Mouse (Mus musculus) liver, embryonic 13.5 days (tissue): ENCODE results near the gene Trim24. TPM values are rescaled to one million over a fixed set of nuclear protein-coding genes. Genes with fewer than 3 reads are reported as not detected.

Experiments used
- ATAC-seq: fragments of 200-750 bp; cut with Nextera tagmentation; 2 replicates; pipeline ENCODE4 v1.8.0; 2017; ENCODE audit warnings: low read depth, mild to moderate bottlenecking, moderate number of reproducible peaks, moderate library complexity
- DNase-seq: peaks from one replicate; pipeline ENCODE4 v3.0.0; 2022
- H3K27ac ChIP-seq: fragments of 300-500 bp; sonication (generic); 2 replicates; pipeline ENCODE4 v1.5.1; 2015; ENCODE audit warnings: moderate library complexity, mild to moderate bottlenecking, inconsistent platforms
- H3K27me3 ChIP-seq: fragments of 300-500 bp; sonication (generic); 2 replicates; pipeline ENCODE4 v1.6.1; 2015; ENCODE audit warnings: mild to moderate bottlenecking, inconsistent platforms
- H3K36me3 ChIP-seq: fragments of 300-500 bp; sonication (generic); 2 replicates; pipeline ENCODE4 v1.6.1; 2015; ENCODE audit warnings: mild to moderate bottlenecking, inconsistent platforms
- H3K4me1 ChIP-seq: fragments of 300-500 bp; sonication (generic); replicated peaks from 2 replicates; pipeline ENCODE4 v1.6.1; 2015; ENCODE audit warnings: inconsistent platforms
- H3K4me2 ChIP-seq: fragments of 300-500 bp; sonication (generic); 2 replicates; pipeline ENCODE4 v1.6.1; 2015; ENCODE audit warnings: inconsistent platforms, mild to moderate bottlenecking, moderate library complexity
- H3K4me3 ChIP-seq: fragments of 300-500 bp; sonication (generic); replicated peaks from 2 replicates; pipeline ENCODE4 v1.5.1; 2015; ENCODE audit warnings: mild to moderate bottlenecking, inconsistent platforms
- H3K9ac ChIP-seq: fragments of 300-500 bp; sonication (generic); 2 replicates; pipeline ENCODE4 v1.6.1; 2015; ENCODE audit warnings: mild to moderate bottlenecking, inconsistent platforms
- H3K9me3 ChIP-seq: fragments of 300-500 bp; sonication (generic); replicated peaks from 2 replicates; pipeline ENCODE4 v1.6.1; 2016; ENCODE audit warnings: inconsistent platforms
- WGBS: fragments of 180-500 bp; shearing (Covaris S2); methylation state at CpG from one replicate; pipeline ENCODE4 v1.1.7; 2015; ENCODE audit not compliant: insufficient replicate concordance; 5-methylcytosine and 5-hydroxymethylcytosine counted together
- polyA plus RNA-seq: library from polyadenylated mRNA; unstranded; fragments of >200 nt; fragmentation: Nextera tagmentation; extraction: Ambion mirVana; gene quantifications from 2 replicates; pipeline ENCODE4 v1.2.1, GENCODE M21; 2015

The Trim24 gene
- polyA plus RNA-seq, 1 experiment from 2014 or later, result 4.1 TPM

- H3K27me3 ChIP-seq, result no peaks in the 10 kb centered on the region
- H3K9me3 ChIP-seq, result peaks cover 35% of the 10 kb centered on the region
- H3K9ac ChIP-seq, result peak overlapping the region; percentile 97
- DNase-seq (peak; percentile 36), ATAC-seq (peak; percentile 30)
- H3K4me2 ChIP-seq, result peak overlapping the region; percentile 87
- peak overlapping the region; percentile 96 for H3K4me3 ChIP-seq
- peak overlapping the region; percentile 95 for H3K27ac ChIP-seq
- H3K36me3 ChIP-seq, result peaks cover 29% of the 10 kb centered on the region
- under 1% methylated on average over 63 of the region's 70 CpGs for WGBS
- H3K4me1 ChIP-seq, result peaks cover 14% of the 10 kb centered on the region
These were observed 683 bp downstream of the Trim24 start for GRCm38 (mm10) chr6:37871137-37871851.

- peaks cover 14% of the 10 kb centered on the region for H3K4me1 ChIP-seq
- DNase-seq (no peak), ATAC-seq (no peak)
- no peak overlapping the region for H3K27ac ChIP-seq
- whole genome bisulfite sequencing, result 76% methylated on average over 1 of the region's 1 CpGs
- H3K4me3 ChIP-seq, result peak overlapping the region; percentile 96; the same call in 1 of the 2 replicates
- no peak overlapping the region for H3K9ac ChIP-seq
- peaks cover 38% of the 10 kb centered on the region for H3K9me3 ChIP-seq
- H3K27me3 ChIP-seq, result no peaks in the 10 kb centered on the region
- H3K36me3 ChIP-seq, result peaks cover 42% of the 10 kb centered on the region
- no peak overlapping the region for H3K4me2 ChIP-seq
These were observed 2.2 kb downstream of the Trim24 start for GRCm38 (mm10) chr6:37872861-37873260.

GRCm38 (mm10) chr6:37873731-37874130 is 3.1 kb downstream of the Trim24 start:
- H3K27ac ChIP-seq, result no peak overlapping the region
- peaks cover 48% of the 10 kb centered on the region for H3K36me3 ChIP-seq
- H3K9ac ChIP-seq, result no peak overlapping the region
- peaks cover 14% of the 10 kb centered on the region for H3K4me1 ChIP-seq
- no peak overlapping the region for H3K4me2 ChIP-seq
- DNase-seq (no peak), ATAC-seq (no peak)
- no peak overlapping the region for H3K4me3 ChIP-seq
- H3K9me3 ChIP-seq, result peaks cover 38% of the 10 kb centered on the region
- no peaks in the 10 kb centered on the region for H3K27me3 ChIP-seq

- ATAC-seq, result no peak
- H3K4me2 ChIP-seq, result no peak overlapping the region
- no peaks in the 10 kb centered on the region for H3K27me3 ChIP-seq
- H3K36me3 ChIP-seq, result peaks cover 59% of the 10 kb centered on the region
- DNase-seq, result no peak
- 73% methylated on average over 1 of the region's 1 CpGs for WGBS
- H3K9me3 ChIP-seq, result peaks cover 28% of the 10 kb centered on the region
- no peak overlapping the region for H3K27ac ChIP-seq
- no peak overlapping the region for H3K9ac ChIP-seq
- H3K4me3 ChIP-seq, result no peak overlapping the region
- H3K4me1 ChIP-seq, result no peaks in the 10 kb centered on the region
These were observed 7.6 kb downstream of the Trim24 start for GRCm38 (mm10) chr6:37878206-37878605.

GRCm38 (mm10) chr6:37880586-37880985 is 10.0 kb downstream of the Trim24 start:
- no peak overlapping the region for H3K27ac ChIP-seq
- peaks cover 41% of the 10 kb centered on the region for H3K36me3 ChIP-seq
- H3K9me3 ChIP-seq, result peaks cover 10% of the 10 kb centered on the region; the same call in 1 of the 2 replicates
- no peak overlapping the region for H3K9ac ChIP-seq
- ATAC-seq (no peak), DNase-seq (no peak)
- H3K27me3 ChIP-seq, result no peaks in the 10 kb centered on the region
- no peak overlapping the region for H3K4me2 ChIP-seq
- WGBS, result 92% methylated on average over 3 of the region's 3 CpGs
- no peak overlapping the region for H3K4me3 ChIP-seq
- no peaks in the 10 kb centered on the region for H3K4me1 ChIP-seq

GRCm38 (mm10) chr6:37893586-37893985 is 23.0 kb downstream of the Trim24 start:
- Histone ChIP-seq H3K27me3 (no peaks in the 10 kb centered on the region), H3K36me3 (no peaks in the 10 kb centered on the region), H3K4me1 (peaks cover 2% of the 10 kb centered on the region; the same call in 1 of the 2 replicates), H3K4me2 (no peak overlapping the region), H3K27ac (no peak overlapping the region), H3K9ac (no peak overlapping the region), H3K4me3 (no peak overlapping the region), H3K9me3 (no peaks in the 10 kb centered on the region)
- ATAC-seq, result no peak
- WGBS, result 65% methylated on average over 2 of the region's 2 CpGs
- no peak for DNase-seq

- Histone ChIP-seq H3K27me3 (no peaks in the 10 kb centered on the region), H3K4me1 (peaks cover 2% of the 10 kb centered on the region; the same call in 1 of the 2 replicates), H3K9me3 (no peaks in the 10 kb centered on the region), H3K27ac (no peak overlapping the region), H3K4me2 (no peak overlapping the region), H3K36me3 (no peaks in the 10 kb centered on the region), H3K9ac (no peak overlapping the region), H3K4me3 (no peak overlapping the region)
- DNase-seq (no peak), ATAC-seq (no peak)
- 82% methylated on average over 5 of the region's 5 CpGs for WGBS
These were observed 25.2 kb downstream of the Trim24 start for GRCm38 (mm10) chr6:37895646-37896435.

- Histone ChIP-seq H3K9me3 (no peaks in the 10 kb centered on the region), H3K36me3 (peaks cover 11% of the 10 kb centered on the region), H3K27ac (no peak overlapping the region), H3K4me1 (peaks cover 2% of the 10 kb centered on the region; the same call in 1 of the 2 replicates), H3K4me2 (no peak overlapping the region), H3K9ac (no peak overlapping the region), H3K4me3 (no peak overlapping the region), H3K27me3 (no peaks in the 10 kb centered on the region)
- 88% methylated on average over 2 of the region's 2 CpGs for WGBS
- DNase-seq (no peak), ATAC-seq (no peak)
These were observed 29.6 kb downstream of the Trim24 start for GRCm38 (mm10) chr6:37900221-37900620.

GRCm38 (mm10) chr6:37901791-37902190 is 31.2 kb downstream of the Trim24 start:
- no peak overlapping the region for H3K4me2 ChIP-seq
- H3K27ac ChIP-seq, result no peak overlapping the region
- H3K36me3 ChIP-seq, result peaks cover 23% of the 10 kb centered on the region
- 0 out of 2 replicates have a peak, but pooled peaks cover 2% of the 10 kb centered on the region for H3K4me1 ChIP-seq
- no peaks in the 10 kb centered on the region for H3K27me3 ChIP-seq
- DNase-seq (no peak), ATAC-seq (no peak)
- H3K9ac ChIP-seq, result no peak overlapping the region
- WGBS, result 84% methylated on average over 2 of the region's 2 CpGs
- H3K9me3 ChIP-seq, result no peaks in the 10 kb centered on the region
- no peak overlapping the region for H3K4me3 ChIP-seq

- WGBS, result 75% methylated on average over 1 of the region's 1 CpGs
- H3K36me3 ChIP-seq, result peaks cover 24% of the 10 kb centered on the region
These were observed 33.2 kb downstream of the Trim24 start for GRCm38 (mm10) chr6:37903810-37904209.

GRCm38 (mm10) chr6:37913525-37913924 is 42.9 kb downstream of the Trim24 start:
- H3K27me3 ChIP-seq, result no peaks in the 10 kb centered on the region
- DNase-seq, result no peak

More at GRCm38 (mm10) chr6:37903810-37904209, 33.2 kb downstream of the Trim24 start:
- no peaks in the 10 kb centered on the region for H3K4me1 ChIP-seq
- no peak overlapping the region for H3K9ac ChIP-seq
- DNase-seq (no peak), ATAC-seq (no peak)
- no peak overlapping the region for H3K4me3 ChIP-seq
- H3K27ac ChIP-seq, result no peak overlapping the region
- H3K27me3 ChIP-seq, result no peaks in the 10 kb centered on the region
- H3K4me2 ChIP-seq, result no peak overlapping the region
- H3K9me3 ChIP-seq, result no peaks in the 10 kb centered on the region

More at GRCm38 (mm10) chr6:37913525-37913924, 42.9 kb downstream of the Trim24 start:
- 88% methylated on average over 2 of the region's 2 CpGs for WGBS
- no peak overlapping the region for H3K4me2 ChIP-seq
- no peak overlapping the region for H3K4me3 ChIP-seq
- no peak overlapping the region for H3K27ac ChIP-seq
- H3K9ac ChIP-seq, result no peak overlapping the region
- H3K36me3 ChIP-seq, result peaks cover 32% of the 10 kb centered on the region
- no peaks in the 10 kb centered on the region for H3K9me3 ChIP-seq
- no peaks in the 10 kb centered on the region for H3K4me1 ChIP-seq
- no peak for ATAC-seq
